Mouse (Mus musculus) lung, postnatal 0 days (tissue): ENCODE data around the gene Ntmt1.

ENCODE experiments used
- CTCF ChIP-seq: IDR thresholded peaks from 2 replicates; pipeline ENCODE4 v1.5.1; 2016; ENCODE audit warnings: antibody characterized with exemption, mild to moderate bottlenecking
- EP300 ChIP-seq: IDR thresholded peaks from 2 replicates; pipeline ENCODE4 v1.6.1; 2016; ENCODE audit warnings: antibody characterized with exemption, mild to moderate bottlenecking, control low read depth

- TF ChIP-seq CTCF = no peak
- TF ChIP-seq EP300 = no peak
These were observed 55.9 kb downstream of the Ntmt1 start for GRCm38 (mm10) chr2:30863574-30863973.
